Mouse (Mus musculus): ENCODE results near the gene Olfr1349.
"Not testable (repeated sequence)": the region's sequence is repeated elsewhere in the genome, so short reads cannot be mapped to it uniquely, and the experiment has no call there.

Gene Olfr1349

GRCm38 (mm10) chr7:6522850-6523249 lies at the start of gene Olfr1349:
Gene Olfr1349 (minus strand): TSS chr7:6522950.
- no peak for DNase-seq (ENCODE audit: low spot score in 2 of 2)

DNA sequence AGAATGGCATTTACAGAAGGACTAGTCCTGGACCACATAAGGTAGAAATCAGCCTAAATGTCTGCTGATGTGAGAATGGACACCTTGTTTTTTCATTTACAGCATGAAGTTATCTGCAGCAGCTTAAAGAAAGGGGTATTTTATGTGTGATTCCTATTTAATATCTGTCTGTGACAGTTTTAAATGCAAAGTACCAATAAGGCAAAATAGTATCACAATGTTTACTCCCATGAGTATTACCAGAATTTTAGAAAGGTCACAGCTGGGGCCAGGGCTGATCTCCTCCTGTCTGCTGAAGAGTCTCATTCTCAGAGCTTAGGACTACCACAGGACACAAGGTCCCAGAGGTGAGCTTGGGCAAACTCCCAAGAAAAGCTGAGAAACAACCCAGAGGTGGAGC lies 41.8 kb upstream of the Olfr1349 start, which contains the start of gene Olfr1350:
Gene Olfr1350 (plus strand): TSS at position 301 of the 400 bp plus-strand sequence.
- no peak for DNase-seq (ENCODE audit: low spot score in 2 of 2)

DNA sequence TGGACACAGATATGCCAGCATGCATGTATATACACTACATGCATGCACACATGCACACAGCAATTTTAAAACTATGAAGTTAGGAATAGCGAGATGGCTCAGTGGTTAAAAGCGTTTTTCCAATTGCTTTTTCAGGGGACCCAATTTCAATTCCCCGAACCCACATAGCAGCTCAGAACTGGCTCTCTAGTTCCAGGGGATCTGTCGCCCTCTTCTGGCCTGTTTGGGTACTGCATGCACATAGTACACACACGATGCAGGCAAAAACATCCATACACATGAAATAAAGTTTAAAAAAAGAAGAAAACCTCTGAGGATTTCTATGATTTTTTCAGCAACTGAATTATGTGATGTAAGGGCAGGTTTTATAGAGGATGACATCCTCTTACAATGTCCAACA lies 3.4 kb upstream of the Olfr1349 start:
- DNase-seq (ENCODE audit: low spot score in 2 of 2), result no peak

DNA sequence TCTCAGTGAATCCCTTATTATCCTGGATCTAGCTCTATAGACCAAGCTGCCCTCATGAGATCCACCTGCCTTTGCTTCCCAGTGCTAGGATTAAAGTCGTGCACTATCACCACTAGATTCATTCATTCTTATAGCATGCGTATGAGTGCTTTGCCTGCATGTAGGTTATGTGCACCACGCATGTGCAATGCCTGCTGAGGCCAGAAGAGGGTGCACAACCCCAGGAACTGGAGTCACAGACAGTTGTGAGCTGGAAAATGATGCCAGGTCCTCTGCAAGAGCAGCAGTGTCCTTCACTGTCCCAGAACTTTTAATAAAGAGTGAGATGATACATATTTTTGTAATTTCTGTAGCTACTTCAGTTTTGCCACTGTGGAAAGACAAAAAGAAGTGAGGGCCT lies 2.3 kb upstream of the Olfr1349 start:
- DNase-seq (ENCODE audit: low spot score in 2 of 2), result no peak

DNA sequence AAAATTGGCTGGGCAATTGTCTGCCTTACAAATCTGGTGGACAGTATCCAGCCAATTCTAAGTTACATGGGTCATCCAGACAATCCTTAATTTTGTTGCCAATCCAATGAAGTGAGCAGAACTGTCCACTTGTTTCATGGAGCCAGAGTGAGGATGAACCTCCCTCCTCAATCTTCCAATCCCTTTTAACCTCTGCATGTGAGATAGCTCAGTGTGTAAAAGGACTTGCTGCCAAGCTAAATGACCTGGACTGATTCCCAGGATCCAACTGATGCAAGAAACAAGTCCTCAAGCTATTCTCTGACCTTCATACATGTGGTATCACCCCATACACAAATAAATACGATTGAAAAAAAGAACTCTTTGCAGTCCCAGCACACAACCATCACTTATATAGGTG lies 1.1 kb downstream of the Olfr1349 start:
- DNase-seq (ENCODE audit: low spot score in 2 of 2), result no peak

GRCm38 (mm10) chr7:6508648-6509047 lies 14.1 kb downstream of the Olfr1349 start, which contains the start of gene Olfr1348:
Gene Olfr1348 (minus strand): TSS chr7:6508748.
- no peak for DNase-seq (ENCODE audit: low spot score in 2 of 2)

DNA sequence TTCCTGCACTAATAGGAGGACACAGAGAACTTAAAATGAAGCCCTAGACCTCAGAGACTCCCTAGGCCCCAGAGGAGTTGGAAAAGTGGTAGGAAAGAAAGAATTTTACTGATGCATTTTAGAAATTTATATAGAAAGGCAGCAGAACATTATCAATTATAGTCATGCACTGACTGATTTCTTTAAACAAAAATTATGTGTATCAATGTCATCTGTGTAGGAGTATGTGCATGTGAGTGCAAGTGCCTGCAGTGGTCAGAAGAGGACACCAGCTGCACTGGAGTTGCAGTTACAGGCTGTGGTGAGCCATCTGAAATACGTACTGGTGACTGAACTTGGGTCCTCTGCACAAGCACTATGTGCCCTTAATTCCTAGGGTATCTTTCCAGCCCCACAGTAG lies 23.1 kb downstream of the Olfr1349 start, which contains the start of gene Olfr1347:
Gene Olfr1347 (minus strand): TSS at position 101 of the 400 bp plus-strand sequence.
- DNase-seq (ENCODE audit: low spot score in 2 of 2), result no peak

GRCm38 (mm10) chr7:6486841-6487240 lies 35.9 kb downstream of the Olfr1349 start, which contains the start of gene Olfr5:
Gene Olfr5 (minus strand): TSS chr7:6486941.
- DNase-seq (ENCODE audit: low spot score in 2 of 2), result no peak

DNA sequence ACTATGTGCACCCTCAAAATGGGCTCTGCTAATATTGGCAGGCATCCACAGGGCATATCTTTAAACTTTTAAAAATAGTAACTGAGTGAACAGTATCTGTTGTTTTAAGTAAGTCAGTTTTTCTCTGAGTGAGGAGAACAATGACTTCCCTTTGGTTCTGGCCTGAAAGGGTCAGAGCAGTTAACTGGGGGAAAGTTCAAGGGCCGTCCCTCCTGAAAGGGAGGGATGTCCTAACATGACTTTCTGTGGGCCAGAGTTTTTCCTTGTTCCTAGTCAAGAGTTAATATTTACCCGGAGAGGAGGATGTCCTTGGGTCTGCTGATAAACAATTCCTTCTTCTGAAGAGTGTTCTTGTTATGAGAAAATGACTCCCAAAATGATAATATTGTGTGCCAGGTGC lies 45.1 kb downstream of the Olfr1349 start:
- DNase-seq (ENCODE audit: low spot score in 2 of 2), result not testable (repeated sequence)

DNA sequence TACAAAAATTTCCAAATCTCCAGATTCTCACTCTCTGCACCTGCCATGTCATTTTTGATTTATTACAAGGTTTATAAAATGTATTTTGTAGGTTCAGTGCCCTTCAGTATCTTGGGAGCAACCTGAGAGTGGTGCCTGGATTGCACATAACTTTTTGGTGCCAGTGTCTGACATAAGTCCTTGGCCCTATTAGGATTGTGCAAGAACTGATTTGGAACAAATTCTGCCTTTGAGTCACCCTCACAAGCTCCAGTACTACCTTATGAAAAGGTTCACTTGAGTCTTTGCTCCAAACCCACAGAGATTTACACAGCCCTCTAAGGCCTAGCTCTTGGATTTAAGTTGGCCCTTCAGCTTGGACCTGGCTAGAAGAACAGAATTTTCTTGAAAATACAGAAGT lies 55.8 kb downstream of the Olfr1349 start, which contains the start of gene Olfr1346:
Gene Olfr1346 (plus strand): TSS at position 151 of the 400 bp plus-strand sequence.
- DNase-seq (ENCODE audit: low spot score in 2 of 2), result no peak

All from right cerebral cortex, postnatal 36 days (tissue).